Mouse (Mus musculus) megakaryocyte-erythroid progenitor cell, adult 5-6 weeks (primary cell): ENCODE measurements at regions not wholly inside any gene's neighbourhood (a gene's known extent, or its start where the extent isn't known, plus 50 kb on each side); places are given as distances from the start of the nearest gene placed in this dataset.
A peak's percentile ranks its signal among the peaks of the same experiment; 100 is the strongest.

Experiments
- ATAC-seq: replicated peaks from 2 replicates; pipeline ENCODE4 v1.8.0; 2016; ENCODE audit warnings: mild to moderate bottlenecking, inconsistent platforms; ENCODE audit not compliant: severe bottlenecking, poor library complexity, low FRiP score, low TSS enrichment

DNA sequence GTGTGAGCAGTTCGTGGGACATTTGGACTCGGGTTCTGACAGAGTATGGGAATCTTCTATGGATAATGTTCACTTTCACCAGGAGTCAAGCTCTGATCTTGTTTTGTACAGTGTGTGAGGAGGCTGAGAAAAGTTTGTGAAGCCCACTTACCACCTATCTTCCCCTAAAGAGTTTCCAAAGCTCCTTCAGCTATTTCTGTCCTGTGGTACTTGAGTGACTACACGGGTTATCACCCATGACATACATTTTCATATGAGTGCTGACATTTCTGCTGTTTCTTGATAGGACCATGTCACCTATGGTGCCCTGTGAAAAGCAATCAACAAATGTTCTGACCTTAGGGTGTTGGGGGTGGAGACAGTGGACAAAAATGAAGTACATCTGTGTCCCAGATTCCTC is 332.6 kb downstream of the Fam49a start:
- ATAC-seq = no peak

- ATAC-seq = no peak
Measured at GRCm38 (mm10) chr12:12593343-12593742, 331.4 kb downstream of the Fam49a start.

GRCm38 (mm10) chr12:12590753-12591291 is 328.9 kb downstream of the Fam49a start:
- no peak for ATAC-seq

DNA sequence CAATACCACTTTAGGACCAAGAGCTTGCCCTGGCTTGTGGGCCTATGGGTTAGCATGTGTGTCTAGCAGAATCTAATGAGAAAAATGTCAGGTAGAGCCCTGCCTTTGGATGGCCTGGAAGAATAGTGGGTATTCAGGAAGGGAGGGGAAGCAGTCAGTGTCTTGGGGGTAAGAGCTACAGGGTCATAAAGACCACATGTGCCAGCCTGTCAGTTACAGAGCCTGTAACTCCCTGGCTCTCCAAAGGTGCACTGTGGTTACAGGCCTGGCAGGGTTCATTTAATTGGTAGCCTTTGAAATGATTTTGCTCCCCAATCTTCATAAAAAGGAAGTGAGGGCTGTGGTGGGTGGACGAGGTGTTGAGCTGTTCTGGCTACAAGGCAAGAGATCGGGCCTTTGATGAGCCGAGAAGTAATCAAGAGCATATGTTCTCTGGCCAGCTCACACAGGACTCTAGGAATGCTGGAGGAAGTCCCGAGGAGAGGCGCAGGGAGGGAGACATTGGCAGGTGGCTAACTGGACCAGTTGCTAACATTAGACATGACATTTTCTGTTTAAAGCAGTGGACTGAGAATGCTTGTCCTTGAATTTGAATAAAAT is 326.9 kb downstream of the Fam49a start:
- ATAC-seq = no peak

GRCm38 (mm10) chr12:12586436-12586835 is 324.5 kb downstream of the Fam49a start:
- no peak for ATAC-seq

GRCm38 (mm10) chr12:12581271-12582186 is 319.6 kb downstream of the Fam49a start:
- no peak for ATAC-seq

DNA sequence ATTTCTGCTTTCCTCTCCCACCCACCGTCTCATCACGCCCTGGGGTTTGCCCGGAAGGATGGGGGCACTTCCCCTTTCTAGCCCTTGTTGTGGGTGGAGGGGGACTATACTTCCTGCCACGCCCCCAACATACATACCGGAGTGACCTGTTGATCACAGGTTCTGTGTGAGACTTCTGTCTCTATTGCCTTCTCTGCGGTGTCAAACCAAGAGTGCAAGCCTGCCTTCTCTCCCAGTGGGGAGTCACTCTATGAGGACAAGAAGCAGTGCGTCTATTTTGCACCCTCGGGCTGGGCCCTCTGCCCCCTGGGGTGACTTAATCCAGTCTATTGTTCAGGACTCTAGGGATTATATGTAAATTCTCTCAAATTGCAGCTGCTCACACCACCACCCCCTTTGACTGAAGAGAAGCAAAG is 318.8 kb downstream of the Fam49a start:
- peak; percentile 64; the same call in 1 of the 2 replicates for ATAC-seq

DNA sequence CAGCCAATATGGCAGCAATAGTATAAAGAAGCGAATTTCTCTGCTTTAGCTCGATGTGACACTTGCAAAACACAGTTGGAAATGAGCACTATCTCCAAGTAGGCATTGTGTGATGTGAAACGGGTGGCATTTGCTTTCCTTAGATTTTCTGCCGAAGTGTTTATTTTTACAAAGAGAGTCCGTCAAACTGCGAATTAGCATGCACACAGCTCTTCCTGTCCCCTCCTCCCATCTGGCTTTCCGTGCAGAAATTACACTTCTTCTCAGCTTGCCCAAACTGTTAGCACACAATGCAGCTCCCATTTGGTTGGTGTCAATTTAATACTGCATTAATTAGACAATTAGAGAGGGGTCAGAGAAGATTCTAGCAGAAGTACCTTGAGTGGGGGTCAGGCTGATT is 316.3 kb downstream of the Fam49a start:
- no peak for ATAC-seq

GRCm38 (mm10) chr12:12570563-12571251 is 308.8 kb downstream of the Fam49a start:
- peak; percentile 99 for ATAC-seq

DNA sequence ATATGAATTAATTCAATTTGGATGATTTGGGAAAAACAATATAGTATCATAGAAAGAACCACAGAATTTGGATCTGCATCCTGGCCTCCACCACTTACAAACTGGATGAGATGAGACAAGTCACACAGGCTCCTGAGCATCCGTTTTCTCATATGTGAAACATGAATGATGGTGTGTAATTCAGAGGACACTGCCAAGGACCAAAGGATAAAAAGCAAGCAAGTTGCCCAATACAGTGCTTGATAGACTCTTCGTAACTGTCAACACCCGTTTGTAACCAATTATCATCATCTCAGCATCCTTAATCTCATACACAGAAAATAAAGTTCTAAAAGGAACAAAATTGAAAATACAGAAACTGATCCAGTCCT is 305.8 kb downstream of the Fam49a start:
- no peak for ATAC-seq

GRCm38 (mm10) chr12:12567058-12567733 is 305.3 kb downstream of the Fam49a start:
- ATAC-seq = no peak

- no peak for ATAC-seq
Measured at GRCm38 (mm10) chr12:12562267-12562666, 300.3 kb downstream of the Fam49a start.

- ATAC-seq = no peak
Measured at GRCm38 (mm10) chr12:12551818-12552217, 289.9 kb downstream of the Fam49a start.

DNA sequence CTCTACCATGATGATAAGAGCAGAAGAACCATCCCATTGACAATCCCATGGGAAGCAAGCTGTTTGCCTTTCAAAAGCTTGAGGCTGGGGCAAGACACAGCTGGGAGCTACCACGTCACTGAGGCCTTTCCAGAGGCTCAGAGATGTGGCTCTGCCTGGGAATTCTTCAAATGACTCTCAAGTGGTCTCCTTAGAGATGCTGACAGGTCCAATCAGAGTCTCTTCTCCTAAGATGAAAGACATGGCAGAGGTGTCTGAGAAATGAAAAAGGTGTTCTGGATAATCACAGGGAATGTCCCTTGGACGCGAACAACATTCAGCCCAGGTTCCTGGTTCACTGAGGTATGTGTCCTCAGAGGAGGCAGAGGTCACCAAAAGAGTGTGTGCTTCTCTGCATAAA is 287.7 kb downstream of the Fam49a start:
- ATAC-seq = no peak

DNA sequence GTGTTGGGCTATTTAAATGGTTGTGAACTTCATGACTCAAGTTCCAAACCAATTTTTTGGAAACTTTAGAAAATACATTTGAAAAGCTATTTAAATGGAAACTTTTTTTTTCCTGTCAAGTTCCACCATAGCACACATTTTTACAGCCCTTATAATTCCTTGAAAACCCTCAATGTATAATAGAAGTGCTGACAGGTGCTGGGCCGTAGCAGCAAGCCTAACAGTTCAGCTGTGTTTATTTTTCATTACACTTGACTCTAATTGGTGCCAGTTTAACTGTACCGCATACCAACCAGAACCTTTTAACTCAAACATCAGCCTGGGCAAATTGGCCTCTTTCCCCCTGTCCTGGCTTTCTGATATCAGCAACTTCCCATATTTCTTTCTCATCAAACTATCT is 286.7 kb downstream of the Fam49a start:
- no peak for ATAC-seq

- no peak; the same call in 1 of the 2 replicates for ATAC-seq
Measured at GRCm38 (mm10) chr12:12547477-12547876, 285.5 kb downstream of the Fam49a start.

DNA sequence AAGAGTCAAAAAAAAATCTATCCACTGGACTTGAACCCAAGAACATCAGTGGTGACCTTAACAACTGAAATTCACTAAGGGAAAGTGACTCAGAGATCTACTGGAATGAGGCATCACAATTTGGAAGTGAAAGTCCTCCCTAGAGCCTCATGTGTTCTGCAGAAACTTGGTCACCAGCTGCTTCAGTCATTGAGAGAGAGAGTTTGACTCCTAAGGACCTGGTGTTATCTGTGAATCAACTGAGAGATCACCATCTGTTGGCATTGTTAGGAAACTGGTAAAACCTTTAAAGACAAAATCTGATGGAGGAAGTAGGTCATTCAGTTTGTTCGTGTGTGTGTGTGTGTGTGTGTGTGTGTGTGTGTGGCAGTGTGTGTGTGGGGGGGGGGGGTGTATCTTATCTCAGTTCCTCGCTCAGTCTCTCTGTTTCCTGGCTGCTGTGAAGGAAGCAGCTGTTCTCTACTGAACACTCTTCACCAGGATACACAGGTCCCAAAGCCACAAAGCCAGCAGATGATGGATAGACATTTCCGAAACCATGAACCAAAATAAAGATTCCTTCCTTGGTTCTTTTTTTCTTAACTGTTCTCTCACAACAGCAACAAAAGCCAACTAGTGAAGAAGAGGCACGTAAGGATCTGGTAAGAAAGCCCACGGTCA is 284.6 kb downstream of the Fam49a start:
- ATAC-seq = no peak

DNA sequence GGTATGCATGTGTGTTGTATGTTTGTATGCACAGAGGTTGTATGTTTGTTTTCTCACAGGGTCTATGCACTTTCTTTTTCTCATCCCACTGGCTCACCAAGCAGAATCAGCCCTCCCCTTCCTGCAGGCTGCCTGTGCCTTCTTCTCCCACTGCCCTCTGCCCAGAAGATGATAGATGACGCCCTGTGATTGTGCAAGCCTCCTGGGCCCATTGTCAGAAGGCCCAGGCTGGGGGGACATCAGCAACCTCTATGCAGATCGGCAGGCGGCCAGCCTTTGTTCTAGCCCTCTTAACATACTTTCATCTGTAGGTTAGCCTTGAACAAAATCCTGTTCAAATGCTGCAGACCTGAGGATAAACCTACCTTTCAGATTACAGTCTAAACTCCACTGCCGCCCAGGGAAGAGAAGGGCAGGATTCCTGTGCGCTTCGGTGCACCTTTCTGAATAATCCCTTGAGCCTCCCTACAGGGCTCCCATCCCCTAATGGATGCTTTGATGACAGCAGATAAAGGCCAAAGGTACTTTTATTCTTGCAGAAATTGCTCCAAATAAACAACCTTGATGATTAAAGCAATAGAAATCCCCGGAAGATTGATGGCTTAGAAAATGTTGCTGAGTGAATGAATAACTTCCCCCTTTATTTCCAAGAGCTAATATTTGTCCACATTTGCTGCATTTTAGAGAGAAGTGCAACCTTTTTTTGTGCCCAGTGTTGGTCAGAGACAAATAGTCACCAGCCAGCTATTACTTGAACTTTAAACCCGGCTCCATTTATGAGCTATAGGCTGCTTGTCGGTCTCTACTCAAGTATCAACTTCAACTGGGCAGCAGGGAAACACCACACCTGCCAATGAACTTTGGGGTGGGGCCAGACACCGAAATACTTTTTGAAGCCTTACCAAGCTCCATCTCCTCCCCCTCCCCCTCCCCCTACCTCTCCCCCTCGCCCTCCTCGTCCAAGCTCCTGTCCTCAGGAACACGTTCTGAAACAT is 279.4 kb downstream of the Fam49a start:
- no peak for ATAC-seq
